Mouse (Mus musculus): ENCODE data around the gene Adamts7.

Gene Adamts7

GRCm38 (mm10) chr9:90233906-90234419 lies 71.1 kb downstream of the Adamts7 start:
- in situ Hi-C loops (cut with MboI, MseI): no loop called here

- in situ Hi-C loops (cut with MboI, MseI): no loop called here
Measured at GRCm38 (mm10) chr9:90234786-90235185, 71.9 kb downstream of the Adamts7 start.

- in situ Hi-C loops (cut with MboI, MseI): no loop called here
Measured at GRCm38 (mm10) chr9:90235258-90235882, 72.5 kb downstream of the Adamts7 start.

DNA sequence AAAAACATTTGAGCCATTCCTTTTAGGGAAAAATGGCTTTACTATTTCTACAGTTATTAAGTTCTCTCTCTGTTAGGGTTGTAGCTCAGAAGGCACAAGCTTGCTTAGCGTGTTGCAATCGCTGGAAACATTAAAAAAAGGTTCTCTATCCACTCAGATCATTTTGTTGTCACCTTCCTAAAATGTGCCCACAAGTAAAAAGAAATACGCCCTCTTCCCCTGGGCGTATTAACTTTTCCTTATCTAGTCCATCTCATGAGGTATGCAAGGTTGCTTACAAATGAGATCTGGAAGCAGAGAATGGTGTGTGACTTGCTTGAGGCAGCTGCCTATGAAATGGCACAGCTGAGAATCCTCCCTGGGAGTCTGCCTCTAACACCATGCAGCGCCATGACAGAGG lies 73.9 kb downstream of the Adamts7 start:
- in situ Hi-C loops (cut with MboI, MseI): no loop called here

DNA sequence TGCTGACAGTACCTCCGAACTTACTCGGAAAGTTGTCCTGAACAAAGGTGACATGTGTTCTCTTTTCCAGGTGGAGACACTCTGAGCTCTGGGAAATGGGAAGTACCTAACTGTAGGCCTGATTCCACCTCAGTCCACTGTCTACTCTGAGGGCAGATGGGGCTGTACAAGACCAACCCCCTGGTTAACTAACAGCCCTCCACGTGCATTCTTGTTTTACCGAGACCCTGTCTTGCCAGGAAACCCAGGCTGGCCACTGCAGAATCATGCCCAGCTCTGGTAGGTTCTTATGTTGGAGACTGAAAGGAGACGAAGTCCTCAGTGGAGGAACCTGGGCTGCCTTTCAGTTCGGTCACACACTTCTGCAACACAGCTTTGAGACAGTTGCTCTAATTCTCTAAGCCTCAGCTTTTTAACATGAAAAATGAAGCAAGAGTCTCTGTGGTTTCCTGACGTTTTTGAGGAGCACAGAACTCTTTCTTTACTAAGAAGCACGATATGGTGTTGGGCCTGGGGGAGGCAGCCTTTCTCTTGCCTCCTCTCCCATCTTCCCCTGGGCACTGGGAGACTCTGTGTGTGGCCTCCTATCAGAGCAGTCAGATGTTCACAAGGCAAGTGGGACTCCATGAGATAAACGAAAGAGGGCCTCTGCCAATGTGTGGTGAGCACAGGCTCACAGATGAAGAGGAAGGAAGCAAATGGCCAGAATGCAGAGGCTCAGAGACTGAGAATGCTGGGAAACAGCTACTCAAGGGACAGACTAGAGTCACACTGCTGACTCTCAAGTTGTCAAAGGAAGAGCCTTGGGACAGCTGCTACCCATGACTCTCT lies 74.6 kb downstream of the Adamts7 start:
- in situ Hi-C loops (cut with MboI, MseI): no loop called here

DNA sequence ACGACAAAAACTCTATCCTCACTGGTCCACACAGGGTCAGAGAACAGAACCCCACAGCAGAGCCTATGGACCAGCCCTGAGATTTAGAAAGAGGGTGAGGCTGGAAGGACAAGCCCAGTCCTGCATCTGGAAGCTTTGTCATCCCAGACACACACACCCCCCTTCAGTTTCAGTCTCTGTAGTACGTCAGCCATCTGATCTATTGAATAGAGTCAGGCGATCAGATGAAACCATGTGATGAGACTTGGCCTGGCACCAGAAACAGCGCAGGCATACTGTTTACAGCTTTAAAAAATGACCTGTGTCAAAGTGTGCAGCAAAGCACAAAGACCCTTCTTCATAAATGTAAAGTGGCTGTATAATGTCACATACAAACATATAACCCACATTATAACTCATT lies 77.7 kb downstream of the Adamts7 start:
- in situ Hi-C loops (cut with MboI, MseI): no loop called here

GRCm38 (mm10) chr9:90241041-90241440 lies 78.2 kb downstream of the Adamts7 start:
- in situ Hi-C loops (cut with MboI, MseI): no loop called here

DNA sequence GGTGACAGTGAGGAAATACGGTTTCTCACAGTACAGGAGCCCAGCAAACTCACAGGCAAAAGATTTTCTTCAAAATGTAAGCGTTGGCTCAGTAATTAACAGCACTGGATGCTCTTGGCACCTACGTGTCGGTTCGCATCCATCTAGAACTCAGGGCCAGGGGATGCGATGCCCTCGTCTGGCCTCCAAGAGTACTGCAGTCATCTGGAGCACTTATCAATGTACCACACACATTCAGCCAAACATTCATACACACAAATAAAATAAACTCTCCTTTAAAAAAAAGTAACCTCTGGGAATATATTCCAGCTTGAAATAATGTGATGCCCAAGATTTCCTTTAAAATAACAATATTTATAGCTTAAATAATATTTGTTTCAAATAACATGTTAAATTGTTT lies 78.7 kb downstream of the Adamts7 start:
- in situ Hi-C loops (cut with MboI, MseI): no loop called here

GRCm38 (mm10) chr9:90242291-90242690 lies 79.4 kb downstream of the Adamts7 start:
- in situ Hi-C loops (cut with MboI, MseI): no loop called here

GRCm38 (mm10) chr9:90242855-90243254 lies 80.0 kb downstream of the Adamts7 start:
- in situ Hi-C loops (cut with MboI, MseI): no loop called here

DNA sequence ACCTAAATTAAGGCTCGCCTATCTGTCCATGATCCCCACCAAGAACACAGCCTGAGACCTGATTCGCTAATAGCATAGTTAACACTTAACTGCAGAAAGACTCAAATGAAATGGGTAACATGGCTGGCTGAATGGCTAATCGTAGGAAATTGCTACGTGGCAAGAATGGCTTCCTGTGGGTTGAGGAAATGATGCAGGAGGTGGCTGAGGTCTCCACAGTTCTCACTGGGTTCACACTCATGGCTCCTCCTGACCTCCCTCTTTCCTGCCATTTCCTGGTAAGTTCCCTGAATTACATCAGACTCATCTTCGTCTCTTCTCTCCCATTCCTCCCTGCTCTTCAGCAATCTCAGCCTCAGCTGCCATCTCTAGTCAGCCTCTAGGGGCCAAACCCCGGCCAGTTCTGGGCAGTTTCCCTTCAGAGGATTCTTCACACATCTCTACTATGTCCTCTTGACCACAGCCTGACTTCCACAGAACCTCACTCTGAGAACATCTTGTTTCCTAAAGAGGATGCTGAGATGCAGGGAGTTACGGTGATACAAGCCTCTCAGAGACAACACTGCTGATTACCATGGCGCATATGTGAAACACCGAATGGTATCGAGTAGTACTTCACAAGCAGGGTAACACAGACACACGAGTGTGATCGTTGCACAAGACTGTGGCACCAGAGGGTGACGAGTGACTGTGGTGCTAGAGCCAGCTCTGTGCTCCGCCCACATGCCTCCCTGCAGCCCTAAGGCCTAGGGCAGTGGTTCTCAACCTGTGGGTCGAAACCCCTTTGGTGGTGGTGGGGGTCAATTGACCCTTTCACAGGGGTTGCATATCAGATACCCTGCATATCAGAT lies 81.7 kb downstream of the Adamts7 start:
- in situ Hi-C loops (cut with MboI, MseI): no loop called here

- in situ Hi-C loops (cut with MboI, MseI): no loop called here
Measured at GRCm38 (mm10) chr9:90245206-90245605, 82.3 kb downstream of the Adamts7 start.

DNA sequence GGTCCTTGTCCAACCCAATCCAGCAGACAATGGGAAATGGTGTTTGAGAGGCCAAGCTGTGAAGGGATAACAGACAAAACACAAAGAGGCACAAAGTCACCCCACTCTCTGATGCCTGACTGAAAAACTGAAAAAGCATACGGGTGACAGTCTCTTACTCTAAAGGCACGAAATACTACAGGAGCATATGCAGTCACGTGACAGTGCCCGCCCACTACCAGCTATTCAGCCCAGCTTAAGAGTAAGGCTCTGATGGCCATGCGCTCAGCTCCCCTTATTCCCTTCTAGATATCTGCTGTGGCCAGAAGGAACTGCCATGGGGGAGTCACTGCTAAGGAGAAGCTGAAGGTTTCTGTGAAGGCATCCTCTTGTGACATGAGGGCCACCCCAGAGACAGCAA lies 82.9 kb downstream of the Adamts7 start:
- in situ Hi-C loops (cut with MboI, MseI): no loop called here

DNA sequence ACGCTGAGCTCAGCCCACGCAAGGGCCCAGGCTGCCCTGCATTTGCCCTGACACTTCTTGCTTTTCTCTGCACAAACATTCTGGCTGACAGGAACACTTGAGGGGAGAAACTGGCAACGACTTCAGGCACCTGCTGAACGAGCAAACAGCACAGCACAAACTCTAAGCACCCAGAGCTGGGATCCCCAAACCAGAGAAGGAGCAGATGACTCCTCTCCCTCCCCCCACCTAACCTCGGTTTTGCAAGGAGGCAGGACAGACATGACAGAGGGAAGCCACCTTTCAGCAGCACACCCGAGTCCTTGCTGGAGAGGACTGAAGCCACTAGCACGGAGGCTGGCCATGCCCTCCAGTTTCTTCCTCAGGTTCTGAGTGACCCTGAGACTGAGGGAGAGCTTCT lies 84.4 kb downstream of the Adamts7 start:
- in situ Hi-C loops (cut with MboI, MseI): no loop called here

DNA sequence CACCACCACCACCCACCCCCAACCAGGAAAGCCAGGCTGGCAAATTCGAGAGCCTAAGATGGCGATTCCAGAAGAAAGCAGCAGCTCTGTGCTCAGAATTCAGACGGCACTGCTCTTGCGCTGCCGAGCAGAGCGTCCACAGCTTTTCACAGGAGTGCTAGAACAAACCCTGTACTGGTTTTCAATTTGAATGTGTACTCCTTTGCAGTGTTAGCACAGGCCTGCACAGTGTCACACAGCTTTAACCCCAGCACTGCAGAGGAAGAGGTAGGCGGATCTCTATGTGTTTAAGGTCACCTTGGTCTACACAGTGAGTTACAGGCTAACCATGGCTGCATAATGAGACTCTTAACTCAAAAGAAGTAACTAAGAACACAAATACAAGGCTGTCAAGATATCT lies 85.5 kb downstream of the Adamts7 start:
- in situ Hi-C loops (cut with MboI, MseI): no loop called here

GRCm38 (mm10) chr9:90249036-90249435 lies 86.2 kb downstream of the Adamts7 start:
- in situ Hi-C loops (cut with MboI, MseI): no loop called here

- in situ Hi-C loops (cut with MboI, MseI): loop anchor here (25.0 kb wide), 1 partner anchor 2012 kb away; no protein-coding TSS in a partner anchor
Measured at GRCm38 (mm10) chr9:90250141-90250775, 87.4 kb downstream of the Adamts7 start.

GRCm38 (mm10) chr9:90250964-90251750 lies 88.3 kb downstream of the Adamts7 start:
- in situ Hi-C loops (cut with MboI, MseI): loop anchor here (25.0 kb wide), 1 partner anchor 2011 kb away; no protein-coding TSS in a partner anchor

DNA sequence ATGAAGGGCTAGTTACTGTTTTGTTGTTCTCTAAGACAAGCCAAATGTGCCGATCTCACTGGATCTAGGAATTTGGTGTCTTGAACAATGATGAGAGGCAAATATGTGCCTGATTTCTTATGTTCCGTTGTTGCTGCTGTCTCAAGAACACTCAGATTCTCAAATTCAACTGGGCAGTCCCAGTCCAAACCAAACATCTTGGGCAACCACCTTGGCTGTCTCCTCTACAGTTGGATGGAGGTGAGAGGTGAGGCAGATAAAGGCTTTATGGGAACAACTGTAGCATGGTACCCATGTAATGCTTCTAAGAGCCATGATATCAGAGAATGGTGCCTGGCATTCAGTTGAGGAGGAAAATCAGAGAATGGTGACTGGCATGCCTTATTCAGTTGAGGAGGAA lies 90.3 kb downstream of the Adamts7 start:
- in situ Hi-C loops (cut with MboI, MseI): loop anchor here (25.0 kb wide), 1 partner anchor 2009 kb away; no protein-coding TSS in a partner anchor

GRCm38 (mm10) chr9:90255844-90256405 lies 93.1 kb downstream of the Adamts7 start:
- in situ Hi-C loops (cut with MboI, MseI): loop anchor here (25.0 kb wide), 1 partner anchor 2006 kb away; no protein-coding TSS in a partner anchor

Data from regulatory T cell (primary cell).